Comparison of ENCODE assay signal across 8 mouse cellular contexts in genomic region chr11:88973776-88974701, GRCm38 (mm10). TPM values are rescaled to one million over a fixed set of nuclear protein-coding genes. Genes with fewer than 3 reads are reported as not detected.
A peak's percentile ranks its signal among the peaks of the same experiment; 100 is the strongest.
DNase-seq lines count a peak whose midpoint lies in the region; ATAC-seq and TF ChIP-seq lines count a peak whose summit lies in the region.

No protein-coding gene starts in this region.

- DNase-seq in WW6 (ENCODE audit: low read depth, low spot score) = peak; percentile 97
- DNase-seq in cerebellum, postnatal 4 days (ENCODE audit: low spot score in 2 of 2) = peak; percentile 91 to 96
- peak; percentile 91 for DNase-seq in gastrocnemius, adult 18-20 months (ENCODE audit: low spot score)
- peak; percentile 98 for DNase-seq in hindbrain, postnatal 0 days (ENCODE audit: low spot score)
- DNase-seq in left cerebral cortex, adult 2 months (ENCODE audit: extremely low spot score in 1 of 2, low spot score in 2 of 2) = peak; percentile 94 to 96
- peak; percentile 97 for DNase-seq in right cerebral cortex, adult 2 months (ENCODE audit: low spot score in 2 of 2)
- DNase-seq in urinary bladder, postnatal 14 days (ENCODE audit: low spot score) = peak; percentile 93

- ATAC-seq in hindbrain, postnatal 0 days = peak; percentile 90
- ATAC-seq in megakaryocyte, adult 5-6 weeks (ENCODE audit: poor library complexity, severe bottlenecking) = peak; percentile 99

- H3K27ac ChIP-seq in hindbrain, postnatal 0 days = peak overlapping the region; percentile 87
- H3K27ac ChIP-seq in left cerebral cortex, adult 2 months = peak overlapping the region; percentile 83

- no peaks in the 10 kb centered on the region for H3K9me3 ChIP-seq in hindbrain, postnatal 0 days (ENCODE audit: low read length)

- H3K9ac ChIP-seq in hindbrain, postnatal 0 days (replicated peaks; ENCODE audit: low read length) = peak overlapping the region; percentile 75

- whole genome bisulfite sequencing in hindbrain, postnatal 0 days = 1% methylated on average over 61 of the region's 62 CpGs

- no peaks in the 10 kb centered on the region; the same call in 1 of the 2 replicates for H3K4me1 ChIP-seq in hindbrain, postnatal 0 days (ENCODE audit: insufficient read depth, low read length)

- no peaks in the 10 kb centered on the region for H3K27me3 ChIP-seq in hindbrain, postnatal 0 days (ENCODE audit: insufficient read depth, low read length)

- H3K36me3 ChIP-seq in hindbrain, postnatal 0 days (ENCODE audit: insufficient read depth, low read length) = no peaks in the 10 kb centered on the region

- H3K4me3 ChIP-seq in hindbrain, postnatal 0 days (ENCODE audit: low read length) = peak overlapping the region; percentile 74
- H3K4me3 ChIP-seq in left cerebral cortex, adult 2 months = peak overlapping the region; percentile 76

- H3K4me2 ChIP-seq in hindbrain, postnatal 0 days (ENCODE audit: low read depth, low read length) = peak overlapping the region; percentile 74

- intact Hi-C loops in left cerebral cortex, adult 2 months (cut with DNase I) = loop anchor here (5.0 to 10.0 kb wide), 3 partner anchors 67 to 331 kb away; partner anchors contain the start of genes Akap1 and Nog

- TF ChIP-seq CTCF in hindbrain, postnatal 0 days (IDR thresholded peaks at IDR 0.05; ENCODE audit: low read depth) = peak; percentile 88
- TF ChIP-seq CTCF in left cerebral cortex, adult 2 months (IDR thresholded peaks at IDR 0.05) = peak; percentile 95

RNA-seq across cellular contexts. Expression of gene Coil, which starts 4.0 kb away (rescaled TPM):
- total RNA-seq in gastrocnemius, adult 18-20 months (2021) = 1 to 10 TPM; 4.1 to 4.5 TPM
- total RNA-seq in hindbrain, postnatal 0 days (2014; rRNA removed) = 21.7 and 29.0 TPM in 2 replicates
- polyA plus RNA-seq in hindbrain, postnatal 0 days (2015; fragmentation: Nextera tagmentation; extraction: Ambion mirVana) = 22.8 and 24.7 TPM in 2 replicates
- total RNA-seq in left cerebral cortex, adult 2 months (2021) = 10 to 100 TPM; 19.4 to 19.5 TPM
- 6.6 and 7.2 TPM in 2 replicates for total RNA-seq in megakaryocyte, adult 5-6 weeks (2015)
- total RNA-seq in megakaryocyte, adult 5-6 weeks (2017) = 6.4 and 7.0 TPM in 2 replicates

RNA-seq across cellular contexts. Expression of gene Elobl, which starts 7.3 kb away (rescaled TPM):
- total RNA-seq in gastrocnemius, adult 18-20 months (2021) = not detected
- not detected in 2 replicates for total RNA-seq in hindbrain, postnatal 0 days (2014; rRNA removed)
- not detected in 2 replicates for polyA plus RNA-seq in hindbrain, postnatal 0 days (2015; fragmentation: Nextera tagmentation; extraction: Ambion mirVana)
- total RNA-seq in left cerebral cortex, adult 2 months (2021) = not detected
- total RNA-seq in megakaryocyte, adult 5-6 weeks (2015) = not detected in 2 replicates
- not detected in 2 replicates for total RNA-seq in megakaryocyte, adult 5-6 weeks (2017)

RNA-seq across cellular contexts. Expression of gene Scpep1, which starts 18.8 kb away (rescaled TPM):
- total RNA-seq in gastrocnemius, adult 18-20 months (2021) = 1 to 10 TPM; 5.9 to 8.8 TPM
- 21.3 and 26.0 TPM in 2 replicates for total RNA-seq in hindbrain, postnatal 0 days (2014; rRNA removed)
- 32.4 and 33.3 TPM in 2 replicates for polyA plus RNA-seq in hindbrain, postnatal 0 days (2015; fragmentation: Nextera tagmentation; extraction: Ambion mirVana)
- total RNA-seq in left cerebral cortex, adult 2 months (2021) = 10 to 100 TPM; 16.2 to 17.5 TPM
- total RNA-seq in megakaryocyte, adult 5-6 weeks (2015) = 173 and 192 TPM in 2 replicates
- total RNA-seq in megakaryocyte, adult 5-6 weeks (2017) = 87.6 and 89.8 TPM in 2 replicates

RNA-seq across cellular contexts. Expression of gene Trim25, which starts 25.1 kb away (rescaled TPM):
- 1 to 10 TPM; 6.0 to 6.6 TPM for total RNA-seq in gastrocnemius, adult 18-20 months (2021)
- total RNA-seq in hindbrain, postnatal 0 days (2014; rRNA removed) = 0.97 and 4.6 TPM in 2 replicates
- polyA plus RNA-seq in hindbrain, postnatal 0 days (2015; fragmentation: Nextera tagmentation; extraction: Ambion mirVana) = 5.3 and 6.2 TPM in 2 replicates
- 1 to 10 TPM; 3.7 to 3.9 TPM for total RNA-seq in left cerebral cortex, adult 2 months (2021)
- total RNA-seq in megakaryocyte, adult 5-6 weeks (2015) = 33.4 and 33.7 TPM in 2 replicates
- 24.5 and 28.7 TPM in 2 replicates for total RNA-seq in megakaryocyte, adult 5-6 weeks (2017)

Comparison
In these comparisons a context has a peak if more than half of its experiments do, and no peak if none do; other contexts are left out.
1. Peak in every context shown above with its lines: DNase-seq, ATAC-seq, H3K4me3 ChIP-seq and H3K27ac ChIP-seq.